Mouse (Mus musculus): ENCODE measurements at regions not wholly inside any gene's neighbourhood (a gene's known extent, or its start where the extent isn't known, plus 50 kb on each side); places are given as distances from the start of the nearest gene placed in this dataset.

DNA sequence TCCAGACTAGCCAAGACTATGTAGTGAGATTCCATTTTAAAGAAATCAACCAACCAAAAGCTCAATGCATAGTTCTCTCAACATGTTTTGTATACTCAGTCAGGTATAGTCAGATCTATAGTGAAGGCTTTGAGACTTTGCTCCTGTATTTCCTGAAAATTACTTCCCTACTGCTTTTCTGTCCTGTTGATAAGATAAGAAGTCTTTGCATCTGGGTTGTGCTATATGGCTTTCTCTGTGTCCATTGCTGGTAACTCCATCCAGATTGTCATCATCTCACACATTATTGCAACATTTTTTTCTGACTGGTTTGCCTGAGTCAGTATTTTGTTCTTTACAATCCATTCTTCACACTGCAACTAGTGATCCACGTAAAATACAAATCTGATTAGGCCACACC lies 74.0 kb downstream of the Agtr2 start:
- H3K4me3 ChIP-seq (ENCODE audit: low read depth, low read length) = no peak overlapping the region
- WGBS = 60% methylated on average over 1 of the region's 1 CpGs
- H3K27ac ChIP-seq (ENCODE audit: low read depth) = no peak overlapping the region
- no peaks in the 10 kb centered on the region for H3K9me3 ChIP-seq (ENCODE audit: low read depth, low read length)
- no peak overlapping the region for H3K9ac ChIP-seq
- no peaks in the 10 kb centered on the region for H3K27me3 ChIP-seq (ENCODE audit: insufficient read depth, low read length)
- H3K4me2 ChIP-seq = no peak overlapping the region
- TF ChIP-seq CTCF (IDR thresholded peaks at IDR 0.05; ENCODE audit: low read depth) = no peak
- H3K4me1 ChIP-seq (ENCODE audit: insufficient read depth) = no peaks in the 10 kb centered on the region
- DNase-seq (no peak), ATAC-seq (ENCODE audit: insufficient read depth) (no peak)
- no peaks in the 10 kb centered on the region for H3K36me3 ChIP-seq (ENCODE audit: insufficient read depth)

DNA sequence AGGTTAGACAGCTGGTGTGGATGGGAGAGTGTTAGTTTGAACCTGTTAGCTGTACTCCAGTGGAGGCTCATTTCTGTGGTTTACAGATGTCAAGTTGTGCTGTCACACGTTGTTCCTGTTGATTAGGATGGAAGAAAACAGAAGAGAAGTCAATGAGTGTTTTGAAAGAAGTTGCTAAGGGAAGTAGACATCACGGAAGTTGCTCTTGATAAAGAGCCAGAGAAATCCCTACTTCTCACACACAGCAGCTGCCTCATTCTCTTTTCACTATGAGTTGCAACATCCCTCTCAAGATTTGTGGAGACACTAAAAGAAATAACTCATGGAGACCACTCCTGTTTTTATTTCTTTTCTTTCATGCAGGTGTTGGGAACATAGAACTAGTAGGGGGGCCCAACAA lies 82.3 kb downstream of the Agtr2 start:
- Histone ChIP-seq H3K9me3 (ENCODE audit: low read depth, low read length) (no peaks in the 10 kb centered on the region), H3K4me1 (ENCODE audit: insufficient read depth) (no peaks in the 10 kb centered on the region), H3K27ac (ENCODE audit: low read depth) (no peak overlapping the region; the same call in 1 of the 2 replicates), H3K27me3 (ENCODE audit: insufficient read depth, low read length) (no peaks in the 10 kb centered on the region), H3K4me2 (no peak overlapping the region), H3K36me3 (ENCODE audit: insufficient read depth) (no peaks in the 10 kb centered on the region), H3K4me3 (ENCODE audit: low read depth, low read length) (no peak overlapping the region), H3K9ac (no peak overlapping the region)
- no peak for TF ChIP-seq CTCF (IDR thresholded peaks at IDR 0.05; ENCODE audit: low read depth)
- DNase-seq (peak; percentile 59), ATAC-seq (ENCODE audit: insufficient read depth) (peak; percentile 35; the same call in 1 of the 2 replicates)
- 33% methylated on average over 2 of the region's 2 CpGs for WGBS

DNA sequence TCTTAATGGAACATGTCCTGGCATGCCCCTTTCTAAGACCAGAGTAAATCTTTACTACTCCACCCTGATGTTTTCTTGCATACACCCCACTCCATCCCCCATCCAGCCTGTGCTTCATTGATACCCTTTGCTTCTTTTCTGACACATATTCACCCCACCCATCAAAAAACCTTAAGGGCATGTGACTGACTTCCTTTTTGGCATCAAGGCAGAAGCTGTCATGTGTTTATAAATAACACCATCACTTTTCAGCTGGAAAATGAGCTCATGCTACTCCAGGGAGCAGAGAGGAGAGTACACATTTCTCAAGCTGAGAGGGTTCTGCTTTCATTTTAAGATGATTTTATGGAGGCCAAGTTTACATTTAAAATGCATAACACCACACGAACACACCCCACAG lies 83.2 kb downstream of the Agtr2 start:
- ATAC-seq (ENCODE audit: insufficient read depth) = peak; percentile 65; the same call in 1 of the 2 replicates
- Histone ChIP-seq H3K4me3 (ENCODE audit: low read depth, low read length) (no peak overlapping the region), H3K9me3 (ENCODE audit: low read depth, low read length) (no peaks in the 10 kb centered on the region), H3K9ac (no peak overlapping the region), H3K4me2 (no peak overlapping the region), H3K4me1 (ENCODE audit: insufficient read depth) (no peaks in the 10 kb centered on the region), H3K36me3 (ENCODE audit: insufficient read depth) (no peaks in the 10 kb centered on the region), H3K27ac (ENCODE audit: low read depth) (no peak overlapping the region), H3K27me3 (ENCODE audit: insufficient read depth, low read length) (no peaks in the 10 kb centered on the region)
- peak; percentile 52 for DNase-seq
- WGBS = 13% methylated on average over 1 of the region's 1 CpGs
- TF ChIP-seq CTCF (IDR thresholded peaks at IDR 0.05; ENCODE audit: low read depth) = no peak

DNA sequence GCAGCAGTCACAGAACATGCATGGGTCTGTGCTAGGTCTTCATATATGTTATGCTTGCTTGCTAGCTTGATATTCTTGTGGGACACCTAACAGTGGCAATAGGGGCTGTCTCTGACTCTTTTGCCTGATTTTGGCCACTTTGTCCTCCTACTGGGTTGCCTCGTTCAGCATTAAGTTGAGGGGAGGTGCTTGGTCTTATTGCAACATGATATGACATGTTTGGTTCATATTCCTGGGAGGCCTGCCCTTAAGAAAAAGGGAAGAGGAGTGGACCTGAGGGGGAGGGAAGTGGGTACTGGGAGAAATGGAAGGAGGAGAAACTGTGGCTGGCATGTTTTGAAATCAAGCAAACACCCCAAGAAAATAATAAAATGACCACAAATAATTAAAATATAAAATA lies 83.6 kb downstream of the Agtr2 start:
- Histone ChIP-seq H3K4me2 (no peak overlapping the region), H3K4me1 (ENCODE audit: insufficient read depth) (no peaks in the 10 kb centered on the region), H3K27me3 (ENCODE audit: insufficient read depth, low read length) (no peaks in the 10 kb centered on the region), H3K9ac (no peak overlapping the region), H3K4me3 (ENCODE audit: low read depth, low read length) (no peak overlapping the region), H3K36me3 (ENCODE audit: insufficient read depth) (no peaks in the 10 kb centered on the region), H3K9me3 (ENCODE audit: low read depth, low read length) (no peaks in the 10 kb centered on the region), H3K27ac (ENCODE audit: low read depth) (no peak overlapping the region)
- DNase-seq = peak; percentile 1
- ATAC-seq (ENCODE audit: insufficient read depth) = no peak
- TF ChIP-seq CTCF (IDR thresholded peaks at IDR 0.05; ENCODE audit: low read depth) = no peak
- 50% methylated on average over 1 of the region's 1 CpGs for WGBS

DNA sequence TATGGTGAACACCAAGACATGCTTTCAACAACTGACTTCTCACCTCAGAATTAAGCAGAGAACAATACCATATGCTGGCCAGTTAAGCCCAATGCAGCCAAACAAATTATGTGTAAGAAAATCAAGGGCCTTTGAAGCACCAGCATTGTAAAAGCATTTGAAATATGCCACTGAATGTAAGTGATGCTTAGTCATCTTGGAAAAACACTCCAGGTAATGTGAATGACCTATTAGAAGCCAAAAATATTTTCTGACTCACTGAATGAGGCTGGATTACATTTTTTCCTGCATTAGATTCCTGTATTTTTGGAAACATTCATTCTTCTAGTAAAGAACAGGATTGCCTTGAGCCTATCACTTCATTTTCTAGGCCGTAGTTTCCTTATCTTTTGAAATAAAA lies 95.6 kb downstream of the Agtr2 start:
- Histone ChIP-seq H3K9me3 (ENCODE audit: low read depth, low read length) (no peaks in the 10 kb centered on the region), H3K4me3 (ENCODE audit: low read depth, low read length) (no peak overlapping the region), H3K4me1 (ENCODE audit: insufficient read depth) (no peaks in the 10 kb centered on the region), H3K4me2 (no peak overlapping the region), H3K36me3 (ENCODE audit: insufficient read depth) (no peaks in the 10 kb centered on the region), H3K27ac (ENCODE audit: low read depth) (no peak overlapping the region), H3K27me3 (ENCODE audit: insufficient read depth, low read length) (no peaks in the 10 kb centered on the region), H3K9ac (no peak overlapping the region)
- 74% methylated on average over 1 of the region's 1 CpGs for WGBS
- no peak for ATAC-seq (ENCODE audit: insufficient read depth)
- no peak for DNase-seq
- TF ChIP-seq CTCF (IDR thresholded peaks at IDR 0.05; ENCODE audit: low read depth) = no peak

DNA sequence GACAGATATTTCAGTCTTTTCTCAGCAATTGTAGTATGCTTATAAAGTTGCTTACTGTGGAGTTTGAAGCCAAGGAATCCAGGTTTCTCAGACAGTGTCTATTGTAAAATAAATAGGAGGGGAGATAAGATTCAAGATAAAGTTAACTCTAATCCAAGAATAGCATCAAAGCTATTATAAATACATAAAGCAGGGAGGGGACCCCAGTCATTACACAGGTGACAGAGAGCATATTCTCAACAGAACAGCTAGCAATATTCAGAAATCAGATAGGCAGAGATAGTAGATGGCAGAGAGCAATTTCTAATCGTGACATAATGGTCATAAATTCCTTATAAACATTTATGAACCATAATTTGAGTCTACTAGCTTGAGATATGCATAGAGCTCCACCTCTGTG lies 101.7 kb downstream of the Agtr2 start:
- H3K27me3 ChIP-seq (ENCODE audit: insufficient read depth, low read length) = no peaks in the 10 kb centered on the region
- H3K36me3 ChIP-seq (ENCODE audit: insufficient read depth) = no peaks in the 10 kb centered on the region
- no peak overlapping the region for H3K9ac ChIP-seq
- H3K9me3 ChIP-seq (ENCODE audit: low read depth, low read length) = no peaks in the 10 kb centered on the region
- no peak overlapping the region for H3K4me3 ChIP-seq (ENCODE audit: low read depth, low read length)
- ATAC-seq (ENCODE audit: insufficient read depth) (no peak), DNase-seq (no peak)
- H3K4me1 ChIP-seq (ENCODE audit: insufficient read depth) = no peaks in the 10 kb centered on the region
- WGBS = 22% methylated on average over 1 of the region's 1 CpGs
- no peak overlapping the region for H3K4me2 ChIP-seq
- no peak for TF ChIP-seq CTCF (IDR thresholded peaks at IDR 0.05; ENCODE audit: low read depth)
- no peak overlapping the region for H3K27ac ChIP-seq (ENCODE audit: low read depth)

DNA sequence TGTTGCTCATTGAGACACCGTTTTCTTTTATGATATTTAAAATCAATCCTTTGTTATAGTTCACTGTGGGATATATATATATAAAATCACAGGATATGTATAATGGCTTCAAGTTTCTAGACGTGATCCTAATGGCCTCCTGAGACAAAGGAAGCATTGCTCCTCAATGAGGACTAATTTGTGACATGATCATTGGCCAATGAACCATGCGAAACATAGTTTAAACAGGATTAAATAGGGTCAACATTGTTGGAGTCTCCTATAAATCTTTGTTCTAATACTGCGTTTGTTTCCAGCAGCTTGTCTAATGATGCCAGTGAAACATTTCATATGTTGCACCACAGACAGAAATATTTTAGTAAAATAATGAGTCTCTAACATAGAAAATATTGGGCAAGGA lies 105.5 kb downstream of the Agtr2 start:
- no peak overlapping the region for H3K4me3 ChIP-seq (ENCODE audit: low read depth, low read length)
- H3K4me2 ChIP-seq = no peak overlapping the region
- no peak overlapping the region for H3K27ac ChIP-seq (ENCODE audit: low read depth)
- H3K27me3 ChIP-seq (ENCODE audit: insufficient read depth, low read length) = no peaks in the 10 kb centered on the region
- DNase-seq (peak; percentile 27), ATAC-seq (ENCODE audit: insufficient read depth) (no peak)
- no peak for TF ChIP-seq CTCF (IDR thresholded peaks at IDR 0.05; ENCODE audit: low read depth)
- H3K4me1 ChIP-seq (ENCODE audit: insufficient read depth) = no peaks in the 10 kb centered on the region
- H3K9ac ChIP-seq = no peak overlapping the region
- H3K9me3 ChIP-seq (ENCODE audit: low read depth, low read length) = no peaks in the 10 kb centered on the region
- 56% methylated on average over 4 of the region's 4 CpGs for WGBS
- no peaks in the 10 kb centered on the region for H3K36me3 ChIP-seq (ENCODE audit: insufficient read depth)
